8 mouse cellular contexts compared by ENCODE assay signal in the genomic region with DNA sequence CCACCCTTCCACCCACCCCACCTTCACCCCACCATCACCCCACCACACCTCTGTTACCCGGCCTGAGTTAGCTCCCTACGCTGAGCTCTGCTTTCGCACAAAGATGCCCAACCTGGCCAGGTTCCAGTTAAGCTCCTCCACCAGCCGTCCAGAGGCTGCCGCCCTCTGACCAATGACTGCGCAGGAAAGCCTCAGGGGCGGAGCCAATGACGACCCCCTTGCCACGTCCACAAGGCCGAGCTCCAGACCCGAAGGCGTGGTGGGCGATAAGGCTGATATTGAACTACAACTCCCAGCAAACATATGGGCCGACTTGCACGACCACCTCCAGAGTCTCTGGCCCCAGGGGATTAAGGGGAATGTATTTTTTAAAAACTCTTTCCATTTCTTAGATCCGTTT. TPM values are rescaled to one million over a fixed set of nuclear protein-coding genes. Genes with fewer than 3 reads are reported as not detected.
DNase-seq lines count a peak whose midpoint lies in the region; ATAC-seq and TF ChIP-seq lines count a peak whose summit lies in the region.

A gene (minus strand): TSS at position 174 of the 400 bp plus-strand sequence.

- under 1% methylated on average over 16 of the region's 16 CpGs for WGBS in forebrain, embryonic 16.5 days
- WGBS in limb, embryonic 11.5 days: under 1% methylated on average over 16 of the region's 16 CpGs
- WGBS in midbrain, embryonic 11.5 days: under 1% methylated on average over 16 of the region's 16 CpGs

- TF ChIP-seq CTCF in layer of hippocampus, adult 2 months (conservative IDR thresholded peaks at IDR 0.05): no peak
- TF ChIP-seq CTCF in testis, adult 2 months (IDR thresholded peaks at IDR 0.05; ENCODE audit: control insufficient read depth, insufficient read depth, insufficient replicate concordance, low read depth, low read length): no peak

- TF ChIP-seq POLR2A in testis, adult 2 months (IDR thresholded peaks at IDR 0.05; ENCODE audit: control insufficient read depth, low read depth, low read length): no peak

- DNase-seq in layer of hippocampus, adult 2 months (ENCODE audit: low spot score in 2 of 2): peak in 1 of 2 experiments; percentile 29
- no peak for DNase-seq in layer of hippocampus, adult 11-12 months (ENCODE audit: low spot score)
- peak; percentile 60 to 66 for DNase-seq in adrenal gland, postnatal 4 days (ENCODE audit: low spot score in 2 of 2)
- peak; percentile 93 for DNase-seq in heart, postnatal 4 days
- peak; percentile 97 for DNase-seq in limb, embryonic 11.5 days (ENCODE audit: low spot score)
- DNase-seq in midbrain, embryonic 11.5 days (ENCODE audit: low spot score, missing footprints): peak; percentile 98

- H3K4me1 ChIP-seq in forebrain, embryonic 16.5 days (replicated peaks; ENCODE audit: control insufficient read depth, insufficient read depth, low read length): peaks cover 11% of the 10 kb centered on the region
- peaks cover 20% of the 10 kb centered on the region for H3K4me1 ChIP-seq in limb, embryonic 11.5 days (ENCODE audit: control insufficient read depth, insufficient read depth, low read length)
- peaks cover 9% of the 10 kb centered on the region for H3K4me1 ChIP-seq in midbrain, embryonic 11.5 days (ENCODE audit: control insufficient read depth, insufficient read depth, low read length)
- peaks cover 25% of the 10 kb centered on the region for H3K4me1 ChIP-seq in testis, adult 2 months (ENCODE audit: control insufficient read depth, insufficient read depth, low read length)

- peak within 1 kb of the TSS; percentile 67 for H3K4me2 ChIP-seq in forebrain, embryonic 16.5 days (ENCODE audit: low read length)
- peak within 1 kb of the TSS; percentile 72 for H3K4me2 ChIP-seq in limb, embryonic 11.5 days (ENCODE audit: low read depth, severe bottlenecking)
- peak within 1 kb of the TSS; percentile 64 for H3K4me2 ChIP-seq in midbrain, embryonic 11.5 days

- H3K36me3 ChIP-seq in forebrain, embryonic 16.5 days (ENCODE audit: control insufficient read depth, insufficient read depth): no peaks in the 10 kb centered on the region
- peaks cover 11% of the 10 kb centered on the region; the same call in 1 of the 2 replicates for H3K36me3 ChIP-seq in limb, embryonic 11.5 days (ENCODE audit: control insufficient read depth, insufficient read depth, low read length)
- no peaks in the 10 kb centered on the region for H3K36me3 ChIP-seq in midbrain, embryonic 11.5 days (ENCODE audit: control insufficient read depth, insufficient read depth, low read length)
- no peaks in the 10 kb centered on the region for H3K36me3 ChIP-seq in testis, adult 2 months (ENCODE audit: control insufficient read depth, insufficient read depth, low read length)

- peak within 1 kb of the TSS; percentile 36 for H3K4me3 ChIP-seq in layer of hippocampus, adult 2 months
- peak within 1 kb of the TSS; percentile 48 for H3K4me3 ChIP-seq in forebrain, embryonic 16.5 days (replicated peaks; ENCODE audit: low read length)
- peak within 1 kb of the TSS; percentile 65 for H3K4me3 ChIP-seq in limb, embryonic 11.5 days (ENCODE audit: low read depth, low read length)
- peak within 1 kb of the TSS; percentile 44 for H3K4me3 ChIP-seq in midbrain, embryonic 11.5 days (ENCODE audit: low read depth, low read length)
- peak within 1 kb of the TSS; percentile 51 for H3K4me3 ChIP-seq in testis, adult 2 months (ENCODE audit: control insufficient read depth, low read depth, low read length)

- no peaks in the 10 kb centered on the region for H3K27me3 ChIP-seq in forebrain, embryonic 16.5 days (replicated peaks; ENCODE audit: control insufficient read depth, insufficient read depth, low read length)
- no peaks in the 10 kb centered on the region for H3K27me3 ChIP-seq in limb, embryonic 11.5 days (ENCODE audit: control insufficient read depth, insufficient read depth, low read length)
- H3K27me3 ChIP-seq in midbrain, embryonic 11.5 days (ENCODE audit: control insufficient read depth, insufficient read depth, low read length): no peaks in the 10 kb centered on the region; the same call in 1 of the 2 replicates
- no peaks in the 10 kb centered on the region; the same call in 1 of the 2 replicates for H3K27me3 ChIP-seq in testis, adult 2 months (ENCODE audit: control insufficient read depth, insufficient read depth, low read length)

- no peaks in the 10 kb centered on the region for H3K9me3 ChIP-seq in forebrain, embryonic 16.5 days (ENCODE audit: control insufficient read depth, low read length)
- H3K9me3 ChIP-seq in limb, embryonic 11.5 days (ENCODE audit: control insufficient read depth, low read length): no peaks in the 10 kb centered on the region
- H3K9me3 ChIP-seq in midbrain, embryonic 11.5 days (ENCODE audit: control insufficient read depth, low read length): no peaks in the 10 kb centered on the region

- H3K27ac ChIP-seq in layer of hippocampus, adult 2 months: no peak within 1 kb of the TSS
- H3K27ac ChIP-seq in forebrain, embryonic 16.5 days (ENCODE audit: low read length): no peak within 1 kb of the TSS
- H3K27ac ChIP-seq in limb, embryonic 11.5 days (replicated peaks; ENCODE audit: low read depth, low read length): peak within 1 kb of the TSS; percentile 73
- H3K27ac ChIP-seq in midbrain, embryonic 11.5 days (ENCODE audit: low read depth, low read length): no peak within 1 kb of the TSS
- no peak within 1 kb of the TSS; the same call in none of the 2 replicates for H3K27ac ChIP-seq in testis, adult 2 months (ENCODE audit: control insufficient read depth, insufficient read depth, low read depth, low read length)

- peak; percentile 96 for ATAC-seq in forebrain, embryonic 16.5 days
- peak; percentile 88 for ATAC-seq in limb, embryonic 11.5 days (ENCODE audit: insufficient number of reproducible peaks, low FRiP score, low TSS enrichment, low read depth)
- ATAC-seq in midbrain, embryonic 11.5 days (ENCODE audit: low FRiP score): peak; percentile 95

- peak within 1 kb of the TSS; percentile 33 for H3K9ac ChIP-seq in forebrain, embryonic 16.5 days (replicated peaks; ENCODE audit: low read depth, low read length)
- peak within 1 kb of the TSS; percentile 82 for H3K9ac ChIP-seq in limb, embryonic 11.5 days (ENCODE audit: low read length)
- peak within 1 kb of the TSS; percentile 56 for H3K9ac ChIP-seq in midbrain, embryonic 11.5 days (ENCODE audit: low read length)

RNA-seq across cellular contexts. Expression of the gene that starts here (rescaled TPM):
- total RNA-seq in layer of hippocampus, adult 2 months (2021): 10 to 100 TPM in 1 of 2 experiments, 1 to 10 TPM in 1; 7.5 to 11.7 TPM
- total RNA-seq in adrenal gland, postnatal 4 days (2021): 10 to 100 TPM; 77.0 to 81.8 TPM
- polyA plus RNA-seq in forebrain, embryonic 16.5 days (2015; fragmentation: Nextera tagmentation; extraction: Ambion mirVana): 50.8 and 66.2 TPM in 2 replicates
- total RNA-seq in heart, postnatal 4 days (2021): 10 to 100 TPM; 88.0 to 90.9 TPM
- polyA plus RNA-seq in limb, embryonic 11.5 days (2014; fragmentation: Nextera tagmentation; extraction: Ambion mirVana): 220 and 245 TPM in 2 replicates
- polyA plus RNA-seq in midbrain, embryonic 11.5 days (2014; fragmentation: Nextera tagmentation; extraction: Ambion mirVana): 121 and 123 TPM in 2 replicates
- polyA plus RNA-seq in testis, adult 2 months (2012; rRNA removed): 10.4 and 16.3 TPM in 2 replicates

Comparison
In these comparisons a context has a peak if more than half of its experiments do, and no peak if none do; other contexts are left out.
1. RNA of the gene that starts here (total RNA-seq): 88.0 to 90.9 TPM in heart, postnatal 4 days and 77.0 to 81.8 TPM in adrenal gland, postnatal 4 days; 7.5 to 11.7 TPM in layer of hippocampus, adult 2 months; every median in the first group is over 4 times any median in the second.
2. Peak in every context shown above with its lines, with median percentiles within 50 percentile points of each other: H3K4me3 ChIP-seq, ATAC-seq, H3K4me2 ChIP-seq and H3K9ac ChIP-seq.